Mouse (Mus musculus) adrenal gland, adult (tissue): ENCODE data around the gene Gtf2h3.

Source experiments
- DNase-seq, 2 experiments: peaks; one replicate each; pipeline ENCODE4 v3.0.0; 2022 to 2023; ENCODE audit warnings: low spot score in 1 of 2; ENCODE audit not compliant: inconsistent age in 2 of 2

The Gtf2h3 gene

GRCm38 (mm10) chr5:124636139-124636538, 57.2 kb downstream of the Gtf2h3 start:
- DNase-seq: no peak

GRCm38 (mm10) chr5:124636694-124637093, 57.8 kb downstream of the Gtf2h3 start:
- peak in 1 of 2 experiments; percentile 52 for DNase-seq

GRCm38 (mm10) chr5:124637300-124637699, 58.4 kb downstream of the Gtf2h3 start:
- no peak for DNase-seq

DNA sequence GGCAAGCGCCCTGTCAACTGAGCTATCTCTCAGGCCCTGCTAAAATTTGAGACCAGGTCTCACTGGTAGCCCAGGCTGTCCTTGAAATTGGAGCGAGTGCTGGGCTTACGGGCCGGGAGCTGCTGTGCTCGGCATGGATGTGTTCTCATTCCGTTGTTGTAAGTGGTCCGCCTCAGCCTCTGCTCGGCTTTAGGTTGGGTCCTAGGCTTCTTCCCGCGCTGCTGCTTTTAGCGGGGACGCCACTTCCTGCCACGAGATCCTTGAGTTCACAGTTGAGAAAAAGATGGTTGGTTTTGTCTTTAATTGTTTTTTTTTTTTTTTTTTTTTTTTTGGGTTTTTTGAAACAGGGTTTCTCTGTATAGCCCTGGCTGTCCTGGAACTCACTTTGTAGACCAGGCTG, 58.9 kb downstream of the Gtf2h3 start:
- no peak for DNase-seq
